Mouse (Mus musculus): ENCODE results near the gene Gtf3a. TPM values are rescaled to one million over a fixed set of nuclear protein-coding genes. Genes with fewer than 3 reads are reported as not detected.

Gtf3a gene
- total and polyA plus RNA-seq, 3 experiments, result 18.4 to 19.2 (median 19.2) TPM

- no peaks in the 10 kb centered on the region for H3K79me2 ChIP-seq (replicated peaks; ENCODE audit: control insufficient read depth, insufficient read depth, low read length)
- no peak overlapping the region for H3K27ac ChIP-seq
- H3K27me3 ChIP-seq (ENCODE audit: control insufficient read depth, insufficient read depth, low read length), result no peaks in the 10 kb centered on the region
- no peaks in the 10 kb centered on the region for H3K36me3 ChIP-seq (ENCODE audit: control insufficient read depth, insufficient read depth, low read length)
- no peaks in the 10 kb centered on the region for H3K4me1 ChIP-seq (ENCODE audit: control insufficient read depth, insufficient read depth, low read length)
- no peak overlapping the region for H3K4me3 ChIP-seq
- DNase-seq, result no peak
- TF ChIP-seq POLR2A (IDR thresholded peaks at IDR 0.05; ENCODE audit: insufficient read depth, low read depth, low read length) (no peak), CTCF (IDR thresholded peaks at IDR 0.05) (no peak), EP300 (IDR thresholded peaks at IDR 0.05; ENCODE audit: insufficient read depth, low read depth, low read length) (no peak)
- H3K9ac ChIP-seq (ENCODE audit: low read depth, low read length), result no peak overlapping the region
- intact Hi-C loops (cut with DNase I), result no loop called here
- 73% methylated on average over 5 of the region's 5 CpGs for WGBS
Measured at GRCm38 (mm10) chr5:146926673-146927072, 21.8 kb upstream of the Gtf3a start.

DNA sequence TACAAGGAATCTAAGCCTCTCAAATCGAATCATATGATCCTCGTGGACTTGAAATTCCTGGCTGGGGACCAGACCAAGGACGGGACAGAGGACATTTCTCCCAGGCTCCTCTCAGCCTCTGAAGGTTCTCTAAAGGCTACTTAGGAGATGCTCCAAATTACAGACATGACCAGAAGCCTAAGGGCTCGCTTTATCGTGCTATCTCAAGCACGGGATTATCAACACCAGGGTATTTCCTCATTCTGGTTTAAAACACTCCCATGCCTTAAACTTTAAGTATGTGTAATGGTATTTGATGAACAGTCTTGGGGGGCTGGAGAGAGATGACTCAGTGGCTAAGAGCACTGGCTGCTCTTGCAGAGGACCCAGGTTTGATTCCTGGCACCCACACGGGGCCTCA is 17.0 kb upstream of the Gtf3a start:
- no peak overlapping the region for H3K9ac ChIP-seq (ENCODE audit: low read depth, low read length)
- H3K4me1 ChIP-seq (ENCODE audit: control insufficient read depth, insufficient read depth, low read length), result no peaks in the 10 kb centered on the region
- no peak overlapping the region for H3K27ac ChIP-seq
- no peaks in the 10 kb centered on the region for H3K79me2 ChIP-seq (replicated peaks; ENCODE audit: control insufficient read depth, insufficient read depth, low read length)
- intact Hi-C loops (cut with DNase I), result no loop called here
- H3K4me3 ChIP-seq, result no peak overlapping the region
- no peak for DNase-seq
- H3K36me3 ChIP-seq (ENCODE audit: control insufficient read depth, insufficient read depth, low read length), result no peaks in the 10 kb centered on the region
- no peaks in the 10 kb centered on the region for H3K27me3 ChIP-seq (ENCODE audit: control insufficient read depth, insufficient read depth, low read length)
- TF ChIP-seq EP300 (IDR thresholded peaks at IDR 0.05; ENCODE audit: insufficient read depth, low read depth, low read length) (no peak), CTCF (IDR thresholded peaks at IDR 0.05) (no peak), POLR2A (IDR thresholded peaks at IDR 0.05; ENCODE audit: insufficient read depth, low read depth, low read length) (no peak)
- 73% methylated on average over 7 of the region's 7 CpGs for WGBS

- no peaks in the 10 kb centered on the region for H3K36me3 ChIP-seq (ENCODE audit: control insufficient read depth, insufficient read depth, low read length)
- TF ChIP-seq CTCF (IDR thresholded peaks at IDR 0.05) (no peak), EP300 (IDR thresholded peaks at IDR 0.05; ENCODE audit: insufficient read depth, low read depth, low read length) (no peak), POLR2A (IDR thresholded peaks at IDR 0.05; ENCODE audit: insufficient read depth, low read depth, low read length) (no peak)
- H3K27ac ChIP-seq, result no peak overlapping the region
- DNase-seq, result no peak
- H3K4me1 ChIP-seq (ENCODE audit: control insufficient read depth, insufficient read depth, low read length), result no peaks in the 10 kb centered on the region
- no peak overlapping the region for H3K4me3 ChIP-seq
- 59% methylated on average over 16 of the region's 16 CpGs for WGBS
- intact Hi-C loops (cut with DNase I), result no loop called here
- H3K27me3 ChIP-seq (ENCODE audit: control insufficient read depth, insufficient read depth, low read length), result no peaks in the 10 kb centered on the region
- H3K79me2 ChIP-seq (replicated peaks; ENCODE audit: control insufficient read depth, insufficient read depth, low read length), result no peaks in the 10 kb centered on the region
- no peak overlapping the region for H3K9ac ChIP-seq (ENCODE audit: low read depth, low read length)
Measured at GRCm38 (mm10) chr5:146931904-146932553, 16.4 kb upstream of the Gtf3a start.

- Histone ChIP-seq H3K79me2 (replicated peaks; ENCODE audit: control insufficient read depth, insufficient read depth, low read length) (no peaks in the 10 kb centered on the region), H3K4me1 (ENCODE audit: control insufficient read depth, insufficient read depth, low read length) (no peaks in the 10 kb centered on the region), H3K4me3 (no peak overlapping the region), H3K27me3 (ENCODE audit: control insufficient read depth, insufficient read depth, low read length) (no peaks in the 10 kb centered on the region), H3K9ac (ENCODE audit: low read depth, low read length) (no peak overlapping the region), H3K36me3 (ENCODE audit: control insufficient read depth, insufficient read depth, low read length) (no peaks in the 10 kb centered on the region), H3K27ac (no peak overlapping the region)
- WGBS, result 80% methylated on average over 12 of the region's 12 CpGs
- no peak for DNase-seq
- intact Hi-C loops (cut with DNase I), result no loop called here
- TF ChIP-seq EP300 (IDR thresholded peaks at IDR 0.05; ENCODE audit: insufficient read depth, low read depth, low read length), result no peak
Measured at GRCm38 (mm10) chr5:146933466-146933865, 15.0 kb upstream of the Gtf3a start.

GRCm38 (mm10) chr5:146937541-146938503 is 10.6 kb upstream of the Gtf3a start:
- DNase-seq, result no peak
- Histone ChIP-seq H3K79me2 (replicated peaks; ENCODE audit: control insufficient read depth, insufficient read depth, low read length) (no peaks in the 10 kb centered on the region), H3K36me3 (ENCODE audit: control insufficient read depth, insufficient read depth, low read length) (no peaks in the 10 kb centered on the region), H3K27ac (no peak overlapping the region), H3K4me3 (no peak overlapping the region), H3K27me3 (ENCODE audit: control insufficient read depth, insufficient read depth, low read length) (no peaks in the 10 kb centered on the region), H3K9ac (ENCODE audit: low read depth, low read length) (no peak overlapping the region), H3K4me1 (ENCODE audit: control insufficient read depth, insufficient read depth, low read length) (no peaks in the 10 kb centered on the region)
- no peak for TF ChIP-seq EP300 (IDR thresholded peaks at IDR 0.05; ENCODE audit: insufficient read depth, low read depth, low read length)
- TF ChIP-seq CTCF (IDR thresholded peaks at IDR 0.05), result no peak
- no peak for TF ChIP-seq POLR2A (IDR thresholded peaks at IDR 0.05; ENCODE audit: insufficient read depth, low read depth, low read length)
- intact Hi-C loops (cut with DNase I), result no loop called here
- 71% methylated on average over 32 of the region's 32 CpGs for WGBS

Measured in heart, adult 2 months (tissue).